Mouse (Mus musculus) telencephalon, adult 2 months (tissue): ENCODE data around the gene Cfl1.
"Not testable (repeated sequence)": the region's sequence is repeated elsewhere in the genome, so short reads cannot be mapped to it uniquely, and the experiment has no call there.

Experiments
- DNase-seq: peaks from one replicate; pipeline ENCODE4 v3.0.0-alpha.2; 2011; ENCODE audit warnings: low read depth, low spot score

Cfl1 gene

DNA sequence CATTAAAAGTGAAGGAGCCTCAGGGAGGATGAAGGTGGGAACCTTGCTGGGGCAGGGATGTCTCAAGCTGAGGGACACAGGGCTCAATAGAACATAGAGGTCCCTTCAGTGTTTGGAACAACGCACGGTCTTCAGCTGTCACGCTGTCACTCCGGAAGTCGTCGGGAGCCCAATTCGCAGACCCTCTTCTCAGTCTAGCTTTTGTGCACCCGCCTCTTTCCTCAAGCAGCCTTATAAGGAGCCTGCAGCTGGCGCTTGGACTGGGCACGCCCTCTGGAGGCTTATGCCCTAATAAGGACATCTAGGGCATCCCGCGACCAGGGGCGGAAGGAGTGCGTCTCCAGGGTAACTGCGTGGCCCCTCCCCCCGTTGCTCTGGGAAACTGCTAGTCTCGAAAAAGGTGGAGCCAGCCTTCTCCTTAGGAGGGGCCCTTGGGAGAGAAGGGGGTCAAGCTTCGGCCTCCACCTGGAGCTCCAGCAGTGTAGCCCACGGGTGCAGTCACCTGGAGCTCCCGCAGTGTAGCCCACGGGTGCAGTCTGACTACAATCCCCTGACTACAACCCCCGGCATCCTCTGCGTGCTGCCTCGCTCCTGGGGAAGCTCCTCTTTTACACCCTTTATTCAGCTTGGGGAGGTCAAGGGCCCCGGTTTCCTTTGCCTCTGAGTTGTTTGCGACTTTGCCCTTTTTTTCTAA is 1.2 kb upstream of the Cfl1 start:
- peak; percentile 96 for DNase-seq

- DNase-seq = not testable (repeated sequence)
Measured at GRCm38 (mm10) chr19:5489721-5490120, 534 bp upstream of the Cfl1 start.

- DNase-seq = peak; percentile 85
Measured at GRCm38 (mm10) chr19:5490898-5491708, 848 bp downstream of the Cfl1 start.

DNA sequence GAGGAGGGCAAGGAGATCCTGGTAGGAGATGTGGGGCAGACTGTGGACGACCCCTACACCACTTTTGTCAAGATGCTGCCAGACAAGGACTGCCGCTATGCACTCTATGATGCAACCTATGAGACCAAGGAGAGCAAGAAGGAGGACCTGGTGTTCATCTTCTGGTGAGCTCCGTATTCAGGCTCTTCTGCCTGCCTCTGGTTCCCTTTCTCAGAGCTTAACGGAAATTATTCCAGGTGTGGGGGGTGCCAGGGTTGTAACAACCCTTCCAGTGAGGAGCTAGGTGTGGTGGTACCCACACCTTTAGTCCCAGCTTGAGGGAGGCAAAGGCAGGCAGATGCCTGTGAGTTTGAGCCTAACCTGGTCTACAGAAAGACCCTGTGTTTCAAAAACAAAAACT is 2.4 kb downstream of the Cfl1 start:
- no peak for DNase-seq

GRCm38 (mm10) chr19:5493301-5493721 is 3.1 kb downstream of the Cfl1 start:
- not testable (repeated sequence) for DNase-seq

DNA sequence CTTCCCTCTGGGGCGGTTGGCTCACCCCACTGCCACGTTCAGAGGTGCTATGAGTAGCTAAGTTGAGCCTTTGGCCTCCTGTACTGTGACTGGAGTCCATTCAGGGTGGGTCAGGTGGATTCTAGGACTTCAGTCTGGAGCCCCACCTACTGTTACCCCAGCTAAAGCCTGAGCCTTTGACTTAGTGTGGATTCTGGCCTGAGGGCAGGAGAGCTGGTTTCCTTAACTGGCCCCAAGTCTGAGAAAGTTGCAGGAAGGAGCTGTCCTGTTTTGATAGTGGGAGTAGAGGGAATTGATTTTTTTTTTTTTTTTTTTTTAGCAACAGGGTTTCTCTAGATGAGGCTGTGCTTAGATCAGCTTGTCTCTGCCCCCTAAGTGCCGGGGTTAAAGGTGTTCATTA is 4.1 kb downstream of the Cfl1 start:
- DNase-seq = no peak

DNA sequence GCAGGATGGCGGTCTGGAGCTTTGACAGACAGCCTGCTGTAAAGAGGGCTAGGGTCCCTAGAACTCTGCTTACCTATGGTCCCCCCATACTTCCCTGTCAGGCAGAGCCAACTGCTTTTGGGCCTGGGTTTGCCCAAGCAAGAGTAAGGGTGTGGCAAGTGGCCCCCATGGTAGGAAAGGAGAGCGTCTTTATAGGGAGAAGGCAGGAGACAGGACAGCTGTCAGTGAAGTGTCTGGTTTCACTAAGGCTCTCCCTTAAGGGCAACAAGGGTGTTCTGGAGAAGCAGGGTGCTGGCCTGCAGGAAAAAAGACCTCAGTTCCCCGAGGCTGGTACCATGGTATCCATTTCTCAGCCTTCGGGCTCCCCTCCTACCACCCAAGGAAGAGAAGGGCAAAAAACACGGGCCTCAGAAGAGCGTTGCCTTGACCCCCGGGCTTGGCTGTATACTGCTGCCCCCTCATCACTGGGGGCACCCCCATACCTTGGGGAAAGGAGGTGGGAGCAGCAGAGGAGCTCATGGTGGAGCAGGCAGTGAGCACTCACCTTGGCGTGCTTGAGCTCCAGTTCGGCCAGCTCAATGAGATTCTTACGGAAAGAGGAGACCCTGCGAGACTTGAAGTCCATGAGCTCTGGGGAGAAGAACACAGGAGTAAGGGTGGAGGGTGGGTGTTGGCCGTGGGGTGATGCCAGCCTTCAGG is 5.2 kb downstream of the Cfl1 start:
- DNase-seq = no peak

- DNase-seq = no peak
Measured at GRCm38 (mm10) chr19:5496052-5496370, 5.8 kb downstream of the Cfl1 start.

DNA sequence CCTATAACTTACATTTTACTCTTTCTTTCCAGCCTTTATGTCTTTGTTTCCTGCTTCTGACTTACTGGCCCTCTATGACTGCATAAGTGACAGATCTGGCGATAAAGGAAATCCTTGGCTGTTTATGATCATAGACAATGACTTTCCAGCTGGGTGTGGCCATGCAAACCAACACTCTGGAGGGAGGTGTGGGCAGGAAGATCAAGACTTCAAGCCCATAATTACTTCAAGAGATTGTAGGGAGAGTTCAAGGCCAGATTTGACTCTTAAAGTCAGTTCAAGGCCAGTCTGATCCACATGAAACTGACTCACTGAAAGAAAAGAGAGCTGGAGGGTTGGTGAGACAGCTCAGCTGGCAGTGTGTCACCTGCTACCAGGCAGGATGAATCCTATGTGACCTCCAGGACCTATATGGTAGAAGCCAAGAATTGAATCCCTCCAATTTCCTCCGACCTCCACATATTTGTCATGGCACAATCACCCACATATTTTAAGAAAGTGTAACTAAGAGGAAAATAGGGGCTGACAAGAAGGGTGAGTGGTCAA is 10.1 kb downstream of the Cfl1 start:
- no peak for DNase-seq

DNA sequence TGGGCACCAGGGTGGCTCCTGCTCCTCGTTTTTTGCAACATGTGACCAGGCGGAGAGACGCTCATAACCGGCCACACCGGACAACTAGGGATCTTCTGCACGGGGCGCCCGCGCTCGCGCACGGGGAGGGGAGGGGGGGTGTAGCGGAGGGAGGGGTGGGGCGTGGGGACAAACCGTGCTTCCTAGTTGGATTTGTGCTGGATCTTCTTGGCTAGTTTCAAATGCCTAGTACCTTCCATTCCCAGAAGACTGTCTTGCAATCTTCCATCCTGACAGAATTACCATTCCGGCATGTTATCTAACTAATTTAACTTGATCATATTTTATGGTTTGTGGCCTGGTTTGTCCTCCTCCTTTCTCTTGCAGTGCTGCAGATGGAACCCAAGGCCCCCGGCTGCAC is 13.4 kb downstream of the Cfl1 start, which contains the start of gene 1700020D05Rik:
Gene 1700020D05Rik (minus strand): TSS at position 101 of the 400 bp plus-strand sequence.
- DNase-seq = no peak

DNA sequence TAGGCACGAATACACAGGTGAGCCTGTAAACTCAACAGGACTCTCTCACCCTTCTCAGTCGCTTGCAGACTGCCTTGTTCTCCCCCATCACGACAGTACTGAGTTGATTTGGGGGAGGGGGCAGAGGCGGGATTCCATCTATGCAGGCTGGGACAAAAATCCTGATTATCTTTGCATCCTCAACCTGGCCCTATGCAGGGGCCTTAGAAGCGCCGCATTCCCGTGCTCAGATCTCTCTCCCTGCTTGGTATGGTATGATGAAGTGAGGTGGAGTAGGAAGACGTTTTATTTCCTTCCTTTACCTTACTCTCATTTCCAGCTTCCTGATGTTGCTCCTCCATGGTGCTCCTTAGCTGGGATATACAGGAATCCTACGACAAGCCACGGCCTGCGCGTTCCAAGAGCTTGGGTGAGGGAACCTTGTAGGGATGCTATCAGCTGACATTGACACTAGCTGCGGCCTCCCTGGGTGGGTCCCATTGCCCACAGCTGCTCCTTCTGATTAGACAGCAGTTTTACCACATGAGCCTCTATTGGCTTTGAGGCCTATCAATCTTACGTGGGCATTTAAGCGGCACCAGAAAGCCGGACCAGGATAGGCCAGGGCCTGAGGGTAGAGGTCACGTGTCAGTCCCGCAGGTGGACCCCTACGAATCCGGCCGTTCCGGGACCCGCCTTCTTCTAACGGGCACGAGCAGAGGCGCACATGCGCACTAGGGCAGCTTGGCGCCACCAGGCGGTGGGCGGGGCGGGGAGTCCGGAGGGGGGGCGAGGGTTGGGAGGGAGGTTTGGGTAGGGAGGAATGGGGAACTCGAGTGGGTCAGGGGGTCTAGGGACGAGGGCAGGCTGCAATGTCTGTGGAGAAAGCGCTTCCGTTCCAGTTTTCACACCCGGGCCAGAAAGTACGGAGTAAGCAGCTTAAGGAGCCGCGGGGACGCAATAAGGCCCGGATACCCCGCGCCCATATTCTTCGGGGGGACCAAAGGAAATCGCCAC is 20.1 kb downstream of the Cfl1 start, which contains the start of gene Snx32:
Gene Snx32 (minus strand): TSS at position 508 of the 996 bp plus-strand sequence.
- DNase-seq = peak; percentile 100

GRCm38 (mm10) chr19:5511074-5511632 is 20.9 kb downstream of the Cfl1 start:
- no peak for DNase-seq

- no peak for DNase-seq
Measured at GRCm38 (mm10) chr19:5512091-5513004, 22.1 kb downstream of the Cfl1 start.

GRCm38 (mm10) chr19:5513005-5513349 is 22.7 kb downstream of the Cfl1 start:
- no peak for DNase-seq

DNA sequence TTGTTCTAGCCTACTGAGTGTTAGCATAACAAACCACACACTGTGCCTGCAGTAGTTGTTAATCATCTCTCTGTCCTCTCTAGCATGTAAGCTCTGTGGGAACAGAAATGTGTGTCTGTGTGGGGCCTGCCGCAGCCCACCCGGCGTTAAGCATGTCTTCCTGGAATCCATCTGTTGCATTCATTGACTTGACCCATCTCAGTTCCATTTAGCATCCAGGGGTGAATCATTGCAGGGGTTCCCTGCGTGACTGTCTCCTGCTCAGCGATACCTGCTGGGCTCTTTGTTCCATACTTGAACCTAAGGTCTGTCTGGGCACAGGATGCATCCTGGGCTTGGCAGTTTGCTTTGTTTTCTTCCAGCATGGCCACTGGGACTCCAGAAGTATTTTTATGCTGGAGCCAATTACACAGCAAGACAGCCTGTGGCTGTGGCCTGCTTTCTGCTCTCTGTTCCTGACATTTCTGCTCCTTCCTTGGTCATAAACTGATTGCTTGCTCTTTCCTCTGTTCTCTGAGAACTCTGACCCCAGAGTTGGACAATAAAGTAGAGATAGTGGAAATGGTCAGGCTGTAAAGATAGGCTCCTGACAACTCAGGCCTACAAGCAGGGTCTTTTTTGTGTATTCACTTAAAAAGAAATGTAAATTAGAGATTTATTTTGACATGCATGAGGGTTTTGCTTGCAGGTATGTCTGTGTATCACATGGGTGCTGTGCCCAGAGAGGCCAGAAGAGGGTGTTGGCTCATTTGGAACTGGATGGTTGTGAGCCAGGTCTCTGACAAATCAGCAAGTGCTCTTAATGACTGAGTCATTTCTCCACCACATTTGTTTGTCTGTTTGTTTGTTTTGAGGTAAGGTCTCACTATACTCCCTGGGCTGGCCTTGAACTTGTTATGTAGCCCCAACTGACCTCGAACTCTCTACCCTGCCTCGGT is 25.9 kb downstream of the Cfl1 start:
- no peak for DNase-seq

DNA sequence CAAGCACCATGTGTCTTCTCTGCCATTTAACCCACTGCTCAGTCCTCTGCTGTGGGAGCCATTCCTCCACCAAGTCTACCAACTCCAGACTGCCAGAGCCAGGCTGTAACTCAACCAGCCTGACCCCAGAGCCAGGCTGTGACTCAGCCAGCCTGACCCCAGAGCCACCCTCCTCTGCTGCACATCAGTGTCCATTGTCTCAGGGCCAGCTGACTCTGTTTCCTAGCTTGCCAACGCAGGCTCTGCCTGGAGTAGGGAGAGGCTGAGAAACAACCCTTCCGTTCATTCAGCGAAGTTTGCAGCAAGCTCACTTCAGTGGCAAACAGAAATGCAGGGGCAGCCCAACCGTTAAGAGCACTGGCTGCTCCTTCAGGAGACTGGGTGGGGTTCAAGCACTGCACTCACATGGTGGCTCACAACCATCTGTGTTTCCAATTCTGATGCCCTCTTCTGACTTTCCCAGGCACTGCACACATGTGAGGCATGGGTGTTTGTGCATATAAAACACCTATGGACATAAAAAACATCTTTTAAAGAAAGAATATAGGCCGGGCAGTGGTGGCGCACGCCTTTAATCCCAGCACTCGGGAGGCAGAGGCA is 26.8 kb downstream of the Cfl1 start:
- DNase-seq = peak; percentile 41

GRCm38 (mm10) chr19:5518721-5519120 is 28.5 kb downstream of the Cfl1 start:
- no peak for DNase-seq

GRCm38 (mm10) chr19:5525204-5525603 is 34.9 kb downstream of the Cfl1 start:
- no peak for DNase-seq
